In genomic region chr3:95893606-95894316, GRCm38 (mm10) we compare ENCODE assay signal across 7 mouse cellular contexts. TPM values are rescaled to one million over a fixed set of nuclear protein-coding genes. Genes with fewer than 3 reads are reported as not detected.
DNase-seq lines count a peak whose midpoint lies in the region; ATAC-seq lines count a peak whose summit lies in the region.
"Not testable (repeated sequence)": the region's sequence is repeated elsewhere in the genome, so short reads cannot be mapped to it uniquely, and the experiment has no call there.

Gene Aph1a (plus strand): TSS chr3:95893969.

- intact Hi-C loops in gastrocnemius, postnatal 36 days (cut with DNase I) = not testable (repeated sequence)
- intact Hi-C loops in left cerebral cortex, postnatal 36 days (cut with DNase I) = loop anchor here (1.0 kb wide), 1 partner anchor 36 kb away; the partner anchor contains the start of gene Anp32e

- not testable (repeated sequence) for H3K9me3 ChIP-seq in intestine, embryonic 16.5 days (ENCODE audit: control insufficient read depth, low read length); midbrain, embryonic 11.5 days (ENCODE audit: control insufficient read depth, low read length)

- H3K4me1 ChIP-seq in intestine, embryonic 16.5 days (ENCODE audit: control insufficient read depth, insufficient read depth, low read length) = peaks cover 23% of the 10 kb centered on the region
- H3K4me1 ChIP-seq in midbrain, embryonic 11.5 days (ENCODE audit: control insufficient read depth, insufficient read depth, low read length) = peaks cover 12% of the 10 kb centered on the region

- peak; percentile 85 to 88 for DNase-seq in adrenal gland, adult 18-20 months (ENCODE audit: low spot score in 2 of 2)
- DNase-seq in embryo, embryonic 11 days = peak; percentile 97
- DNase-seq in gastrocnemius, postnatal 36 days = peak; percentile 87 to 96
- DNase-seq in left cerebral cortex, postnatal 36 days (ENCODE audit: low spot score in 2 of 2) = peak; percentile 95 to 96
- DNase-seq in midbrain, embryonic 11.5 days (ENCODE audit: low spot score, missing footprints) = peak; percentile 98
- DNase-seq in skeletal muscle tissue, adult 2 months (ENCODE audit: low read depth, low spot score) = peak; percentile 97

- H3K4me3 ChIP-seq in intestine, embryonic 16.5 days (ENCODE audit: low read length) = peak within 1 kb of the TSS; percentile 71
- peak within 1 kb of the TSS; percentile 68 for H3K4me3 ChIP-seq in midbrain, embryonic 11.5 days (ENCODE audit: low read depth, low read length)

- H3K9ac ChIP-seq in intestine, embryonic 16.5 days (ENCODE audit: low read depth, low read length) = peak within 1 kb of the TSS; percentile 82
- peak within 1 kb of the TSS; percentile 82 for H3K9ac ChIP-seq in midbrain, embryonic 11.5 days (ENCODE audit: low read length)

- not testable (repeated sequence) for H3K27me3 ChIP-seq in intestine, embryonic 16.5 days (replicated peaks; ENCODE audit: control insufficient read depth, insufficient read depth, low read length); midbrain, embryonic 11.5 days (ENCODE audit: control insufficient read depth, insufficient read depth, low read length)

- H3K27ac ChIP-seq in intestine, embryonic 16.5 days (ENCODE audit: low read length) = peak within 1 kb of the TSS; percentile 85
- H3K27ac ChIP-seq in midbrain, embryonic 11.5 days (ENCODE audit: low read depth, low read length) = peak within 1 kb of the TSS; percentile 21; the same call in 1 of the 2 replicates

- peak within 1 kb of the TSS; percentile 64 for H3K4me2 ChIP-seq in intestine, embryonic 16.5 days (ENCODE audit: low read depth, low read length)
- peak within 1 kb of the TSS; percentile 91 for H3K4me2 ChIP-seq in midbrain, embryonic 11.5 days

- under 1% methylated on average over 25 of the region's 43 CpGs for WGBS in intestine, embryonic 16.5 days
- WGBS in midbrain, embryonic 11.5 days = under 1% methylated on average over 24 of the region's 43 CpGs

- peak; percentile 98 for ATAC-seq in intestine, embryonic 16.5 days
- peak; percentile 99 for ATAC-seq in midbrain, embryonic 11.5 days (ENCODE audit: low FRiP score)

- not testable (repeated sequence) for H3K36me3 ChIP-seq in intestine, embryonic 16.5 days (ENCODE audit: control insufficient read depth, insufficient read depth, low read length); midbrain, embryonic 11.5 days (ENCODE audit: control insufficient read depth, insufficient read depth, low read length)

RNA-seq across cellular contexts. Expression of gene Aph1a, which starts in this region (rescaled TPM):
- total RNA-seq in adrenal gland, adult 18-20 months (2021) = 100 to 1,000 TPM; 103 to 120 TPM
- 10 to 100 TPM; 41.7 to 48.0 TPM for total RNA-seq in gastrocnemius, postnatal 36 days (2021)
- 47.7 and 55.6 TPM in 2 replicates for polyA plus RNA-seq in intestine, embryonic 16.5 days (2015; fragmentation: Nextera tagmentation; extraction: Ambion mirVana)
- total RNA-seq in left cerebral cortex, postnatal 36 days (2021) = 10 to 100 TPM; 61.8 to 75.2 TPM
- polyA plus RNA-seq in midbrain, embryonic 11.5 days (2014; fragmentation: Nextera tagmentation; extraction: Ambion mirVana) = 32.5 and 34.3 TPM in 2 replicates

Comparison
In these comparisons a context has a peak if more than half of its experiments do, and no peak if none do; other contexts are left out.
1. Peak in every context shown above with its lines: DNase-seq, ATAC-seq, H3K4me3 ChIP-seq and H3K27ac ChIP-seq.